Mouse (Mus musculus): ENCODE data around the gene Cd320. TPM values are rescaled to one million over a fixed set of nuclear protein-coding genes. Genes with fewer than 3 reads are reported as not detected.
"Not testable (repeated sequence)": the region's sequence is repeated elsewhere in the genome, so short reads cannot be mapped to it uniquely, and the experiment has no call there.

Cd320 gene
- total RNA-seq, 2 experiments from 2014 or later = 16.8 to 21.4 TPM

DNA sequence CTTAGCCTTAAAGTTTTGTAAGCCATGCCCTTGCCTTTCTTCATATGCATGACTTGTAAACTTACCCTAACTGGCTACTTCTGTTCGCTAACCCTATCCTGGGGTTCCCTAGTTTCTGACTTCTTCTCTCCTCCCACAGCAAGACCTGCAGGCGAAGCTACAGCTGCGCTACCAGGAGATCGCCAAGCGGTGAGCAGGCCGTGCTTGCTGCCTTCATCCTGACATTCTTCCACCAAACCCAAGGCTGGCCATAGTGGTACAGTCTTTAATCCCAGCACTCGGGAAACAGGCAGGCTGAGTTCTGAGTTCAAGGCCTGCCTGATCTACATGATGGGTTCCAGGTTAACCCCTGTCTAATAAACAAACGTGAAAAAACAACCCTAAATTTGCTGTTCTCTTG is 17.4 kb upstream of the Cd320 start:
- no peak for DNase-seq

- DNase-seq = peak; percentile 87
These were observed 16.0 kb upstream of the Cd320 start for GRCm38 (mm10) chr17:33826850-33827249.

GRCm38 (mm10) chr17:33828892-33829291 is 14.0 kb upstream of the Cd320 start:
- DNase-seq = peak; percentile 86

DNA sequence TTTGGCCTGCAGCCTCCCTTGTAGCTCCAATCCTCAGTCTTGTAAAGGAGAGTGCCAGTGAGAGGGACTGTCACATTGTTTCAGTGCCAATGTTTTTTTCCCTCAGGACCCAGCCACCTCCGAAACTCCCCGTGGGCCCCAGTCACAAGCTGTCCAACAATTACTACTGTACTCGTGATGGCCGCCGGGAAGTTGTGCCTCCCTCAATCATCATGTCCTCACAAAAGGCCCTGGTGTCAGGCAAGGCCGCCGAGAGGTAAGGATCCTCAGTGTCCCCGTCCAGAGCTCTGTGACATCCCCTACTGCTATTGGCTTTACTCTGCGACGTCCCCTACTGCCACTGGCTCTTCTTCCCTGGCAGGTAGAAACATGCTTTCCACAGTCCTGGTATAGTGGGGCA is 13.3 kb upstream of the Cd320 start:
- no peak for DNase-seq

GRCm38 (mm10) chr17:33844196-33844595 is 1.3 kb downstream of the Cd320 start:
- DNase-seq = no peak

DNA sequence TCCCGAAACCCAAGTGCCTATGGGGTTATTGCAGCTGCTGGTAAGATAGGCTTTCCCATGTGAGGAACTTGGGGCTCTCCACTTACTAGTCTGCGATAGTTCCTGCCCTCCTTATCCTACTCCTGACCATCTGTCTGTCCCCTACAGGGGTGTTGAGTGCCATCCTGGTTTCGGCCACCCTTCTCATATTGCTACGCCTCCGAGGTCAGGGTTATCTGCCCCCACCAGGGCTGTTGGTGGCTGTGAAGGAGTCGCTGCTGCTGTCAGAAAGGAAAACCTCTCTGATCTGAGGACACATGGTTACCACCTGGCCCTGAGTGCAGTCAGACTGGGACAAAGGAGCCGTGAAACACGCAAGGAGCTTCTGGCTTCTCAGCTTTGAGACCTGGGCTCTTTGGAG is 5.2 kb downstream of the Cd320 start:
- no peak for DNase-seq

DNA sequence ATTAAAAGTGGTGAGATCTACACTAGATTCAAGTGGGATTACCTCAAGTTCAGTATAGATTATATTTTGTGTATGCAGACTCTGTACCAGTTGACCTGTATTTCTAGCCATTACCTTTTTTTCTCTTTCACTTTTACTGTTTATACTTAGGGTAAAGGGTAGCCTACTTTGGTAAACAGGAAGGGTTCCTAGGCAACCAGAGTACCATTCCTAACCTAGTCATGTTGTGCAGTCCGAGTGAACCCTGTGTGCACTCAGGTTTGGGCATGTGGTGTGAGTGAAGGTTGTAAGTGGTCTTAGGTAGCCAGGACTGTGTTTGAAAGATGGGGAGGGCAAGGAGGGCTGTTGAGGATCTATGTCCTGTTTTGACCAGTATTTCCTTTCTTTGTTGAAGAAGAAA is 8.4 kb downstream of the Cd320 start:
- no peak for DNase-seq

GRCm38 (mm10) chr17:33857816-33858215 is 14.9 kb downstream of the Cd320 start:
- DNase-seq = no peak

- DNase-seq = peak; percentile 62
These were observed 22.6 kb downstream of the Cd320 start for GRCm38 (mm10) chr17:33865330-33866030.

- DNase-seq = not testable (repeated sequence)
These were observed 30.6 kb downstream of the Cd320 start, which contains the start of gene Gm7029 for GRCm38 (mm10) chr17:33873537-33873936. Gene Gm7029, plus strand, starts transcription at chr17:33873837.

DNA sequence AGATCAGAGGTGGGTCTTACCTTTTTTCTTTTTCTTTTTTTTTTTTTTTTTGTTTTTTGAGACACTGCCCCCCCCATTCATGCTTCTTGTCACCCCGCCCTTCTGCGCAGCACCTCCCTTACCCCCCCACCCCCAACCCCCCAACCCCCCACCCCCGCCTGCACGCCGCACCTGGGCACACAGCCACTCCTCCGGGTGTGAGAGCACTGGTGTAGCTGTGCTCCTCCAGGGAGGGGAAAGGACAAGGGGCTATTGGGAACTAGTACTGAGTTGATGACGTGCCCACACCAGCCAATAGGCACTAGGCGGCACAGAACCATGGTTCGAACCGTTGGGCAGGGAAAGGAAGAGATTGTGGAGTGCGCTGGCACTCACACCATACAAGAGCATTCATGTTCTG is 31.5 kb downstream of the Cd320 start:
- no peak for DNase-seq

GRCm38 (mm10) chr17:33875797-33876196 is 32.9 kb downstream of the Cd320 start:
- DNase-seq = peak; percentile 41

DNA sequence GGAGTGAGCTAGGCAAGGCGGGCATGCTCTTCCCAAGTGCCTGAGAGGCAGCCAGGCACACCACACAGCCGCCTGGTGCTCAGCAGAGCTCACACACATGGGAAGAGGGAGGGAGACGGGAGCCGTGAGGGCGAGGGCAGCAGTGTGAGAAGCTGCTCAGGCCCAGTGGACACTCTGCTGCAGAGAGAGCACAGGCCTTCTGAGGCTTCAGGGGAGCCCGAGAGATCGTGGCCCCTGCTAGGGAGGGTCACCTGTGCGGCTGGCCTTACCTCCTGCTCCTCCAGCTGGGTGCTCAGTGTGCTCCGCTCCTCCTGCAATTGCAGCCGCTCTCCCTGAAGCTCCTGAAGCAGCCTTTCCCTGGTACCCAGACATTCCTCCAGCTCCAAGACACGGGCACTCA is 41.4 kb downstream of the Cd320 start:
- not testable (repeated sequence) for DNase-seq

- not testable (repeated sequence) for DNase-seq
These were observed 44.9 kb downstream of the Cd320 start for GRCm38 (mm10) chr17:33887802-33888201.

DNA sequence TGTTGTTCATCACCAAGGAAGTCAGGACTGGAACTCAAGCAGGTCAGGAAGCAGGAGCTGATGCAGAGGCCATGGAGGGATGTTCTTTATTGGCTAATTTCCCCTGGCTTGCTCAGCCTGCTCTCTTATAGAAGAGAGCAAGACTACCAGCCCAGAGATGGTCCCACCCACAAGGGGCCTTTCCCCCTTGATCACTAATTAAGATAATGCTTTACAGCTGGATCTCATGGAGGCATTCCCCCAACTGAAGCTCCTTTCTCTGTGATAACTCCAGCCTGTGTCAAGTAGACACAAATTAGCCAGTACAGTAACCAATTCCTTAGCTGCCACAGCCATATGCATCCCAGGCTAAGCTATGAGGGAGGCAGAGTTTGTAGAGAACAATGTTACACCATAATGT is 45.3 kb downstream of the Cd320 start:
- not testable (repeated sequence) for DNase-seq

DNA sequence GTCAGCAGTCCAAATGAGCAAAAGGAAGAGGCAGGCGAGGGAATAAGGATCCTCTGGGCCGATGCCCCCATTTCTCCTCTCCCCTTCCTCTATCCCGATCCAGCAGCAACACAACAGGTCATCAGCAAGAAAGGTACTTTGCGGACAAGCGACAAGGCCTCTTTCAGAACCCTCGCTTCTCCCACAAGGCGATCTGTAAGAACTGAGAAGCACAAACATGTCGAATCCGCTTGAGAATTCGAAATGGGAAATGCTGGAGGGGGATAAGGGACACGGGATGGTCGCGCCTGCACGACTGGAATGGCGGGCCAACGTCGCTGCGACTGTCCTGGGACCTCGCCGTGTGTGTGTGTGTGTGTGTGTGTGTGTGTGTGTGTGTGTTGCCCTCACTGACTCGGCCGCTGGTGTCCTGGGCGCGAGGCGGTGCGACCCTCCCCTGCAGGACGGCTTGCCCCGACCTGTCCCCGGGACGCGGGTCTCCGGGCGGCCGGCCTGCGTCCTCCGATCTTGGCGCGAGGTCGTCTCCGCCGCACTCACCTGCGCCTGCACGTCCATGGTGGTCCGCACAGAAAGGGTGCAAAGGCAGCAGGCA is 47.1 kb downstream of the Cd320 start:
- not testable (repeated sequence) for DNase-seq

DNA sequence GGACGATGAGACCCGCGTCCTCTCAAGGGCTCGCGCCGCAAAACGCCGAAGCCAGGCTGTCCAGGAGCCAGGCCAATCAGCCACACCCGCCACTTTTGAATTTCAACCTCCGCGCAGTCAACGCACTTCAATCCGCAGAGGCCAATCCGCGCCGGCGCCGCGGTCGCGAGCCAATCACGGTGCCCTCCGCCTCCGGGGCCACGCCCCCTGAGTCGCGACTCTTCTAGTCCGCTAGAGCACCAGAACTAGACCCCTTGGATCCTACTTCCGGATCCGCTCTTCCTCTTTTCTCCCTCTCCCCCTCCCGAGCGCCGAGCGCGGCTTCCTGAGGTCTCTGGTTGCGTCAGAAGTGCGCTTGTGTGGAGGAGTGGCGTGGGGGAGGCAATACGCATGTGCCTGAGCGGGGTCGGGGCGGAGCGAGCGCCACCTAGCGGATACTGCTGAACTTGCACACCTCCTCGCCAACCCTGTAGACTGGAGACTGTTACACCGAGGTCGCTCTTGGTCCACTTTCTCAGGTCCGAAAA is 47.7 kb downstream of the Cd320 start, which contains the start of gene Kifc1:
Gene Kifc1, minus strand, starts transcription at position 129 of the 527 bp plus-strand sequence.
- peak; percentile 100 for DNase-seq

DNA sequence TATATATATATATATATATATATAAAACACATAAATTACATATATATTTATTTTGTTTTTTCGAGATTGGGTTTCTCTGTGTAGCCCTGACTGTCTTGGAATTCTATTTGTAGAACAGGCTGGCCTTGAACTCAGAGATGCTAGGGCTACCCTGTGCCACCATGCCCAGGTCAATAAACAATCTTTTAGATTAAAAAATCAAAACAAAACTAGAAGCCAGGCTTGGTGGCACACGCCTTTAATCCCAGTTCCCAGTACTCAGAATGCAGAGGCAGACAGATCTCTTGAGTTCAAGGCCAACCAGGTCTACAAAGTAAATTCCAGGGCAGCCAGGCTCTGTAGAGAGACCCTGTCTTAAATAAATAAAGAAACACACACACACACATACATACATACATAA is 48.5 kb downstream of the Cd320 start:
- DNase-seq = no peak

DNA sequence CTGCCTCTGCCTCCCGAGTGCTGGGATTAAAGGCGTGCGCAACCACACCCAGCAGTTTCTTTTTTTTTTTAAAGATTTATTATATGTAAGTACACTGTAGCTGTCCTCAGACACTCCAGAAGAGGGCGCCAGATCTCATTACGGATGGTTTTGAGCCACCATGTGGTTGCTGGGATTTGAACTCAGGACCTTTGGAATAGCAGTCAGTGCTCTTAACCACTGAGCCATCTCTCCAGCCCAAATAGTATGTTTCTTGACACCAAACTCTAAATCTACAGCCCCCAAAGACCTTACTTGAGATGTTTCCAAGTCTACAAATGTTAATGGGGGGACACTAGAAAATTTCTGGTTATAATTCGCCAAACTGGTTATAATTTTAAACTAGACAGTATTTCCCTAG is 49.0 kb downstream of the Cd320 start:
- DNase-seq = not testable (repeated sequence)

GRCm38 (mm10) chr17:33892429-33892828 is 49.5 kb downstream of the Cd320 start:
- no peak for DNase-seq

DNA sequence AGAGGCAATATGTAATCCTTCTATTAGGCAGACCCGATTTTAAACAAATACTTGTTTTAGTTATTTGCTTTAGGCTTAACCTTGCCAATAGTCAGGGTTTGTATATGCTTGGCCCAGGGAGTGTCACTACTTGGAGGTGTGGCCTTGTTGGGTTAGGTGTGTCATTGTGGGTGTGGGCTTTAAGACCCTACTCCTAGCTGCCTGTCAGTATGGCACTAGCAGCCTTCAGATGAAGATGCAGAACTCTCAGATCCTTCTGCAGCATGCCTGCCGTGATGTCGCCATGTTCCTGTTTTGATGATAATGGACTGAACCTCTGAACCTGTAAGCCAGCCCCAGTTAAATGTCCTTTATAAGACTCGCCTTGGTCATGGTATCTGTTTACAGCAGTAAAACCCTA is 50.1 kb downstream of the Cd320 start:
- DNase-seq = not testable (repeated sequence)

- DNase-seq = peak; percentile 34
These were observed 54.4 kb downstream of the Cd320 start for GRCm38 (mm10) chr17:33897114-33897794.

DNA sequence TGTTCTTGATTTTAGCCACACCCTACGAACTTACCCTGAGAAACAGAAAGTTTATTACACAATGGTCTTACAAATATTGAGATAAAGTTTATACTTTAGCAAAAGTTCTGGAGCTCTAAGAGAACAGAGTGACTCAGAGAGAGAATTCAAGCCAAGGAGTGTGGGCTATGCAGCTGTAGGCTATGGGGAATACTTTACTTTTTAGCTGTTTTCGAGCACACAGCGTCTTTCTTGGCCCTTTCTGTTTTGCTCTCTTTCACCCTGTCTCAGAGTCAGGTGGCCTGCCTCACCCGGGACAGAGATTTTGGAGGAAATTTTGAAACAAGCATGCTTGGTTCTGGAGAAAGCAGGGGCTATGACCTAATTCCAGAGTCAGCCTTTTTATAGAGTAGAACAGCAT is 55.3 kb downstream of the Cd320 start:
- DNase-seq = not testable (repeated sequence)
